Mouse (Mus musculus) liver, postnatal 0 days (tissue): Measurements from ENCODE around the gene Aspdh.

Experiments used
- CTCF ChIP-seq: sonication (generic); IDR thresholded peaks from 2 replicates; pipeline ENCODE4 v1.5.1; 2016; ENCODE audit warnings: antibody characterized with exemption, low read depth
- EP300 ChIP-seq: IDR thresholded peaks from 2 replicates; pipeline ENCODE4 v1.6.1; 2016; ENCODE audit warnings: antibody characterized with exemption, low read depth, mild to moderate bottlenecking

DNA sequence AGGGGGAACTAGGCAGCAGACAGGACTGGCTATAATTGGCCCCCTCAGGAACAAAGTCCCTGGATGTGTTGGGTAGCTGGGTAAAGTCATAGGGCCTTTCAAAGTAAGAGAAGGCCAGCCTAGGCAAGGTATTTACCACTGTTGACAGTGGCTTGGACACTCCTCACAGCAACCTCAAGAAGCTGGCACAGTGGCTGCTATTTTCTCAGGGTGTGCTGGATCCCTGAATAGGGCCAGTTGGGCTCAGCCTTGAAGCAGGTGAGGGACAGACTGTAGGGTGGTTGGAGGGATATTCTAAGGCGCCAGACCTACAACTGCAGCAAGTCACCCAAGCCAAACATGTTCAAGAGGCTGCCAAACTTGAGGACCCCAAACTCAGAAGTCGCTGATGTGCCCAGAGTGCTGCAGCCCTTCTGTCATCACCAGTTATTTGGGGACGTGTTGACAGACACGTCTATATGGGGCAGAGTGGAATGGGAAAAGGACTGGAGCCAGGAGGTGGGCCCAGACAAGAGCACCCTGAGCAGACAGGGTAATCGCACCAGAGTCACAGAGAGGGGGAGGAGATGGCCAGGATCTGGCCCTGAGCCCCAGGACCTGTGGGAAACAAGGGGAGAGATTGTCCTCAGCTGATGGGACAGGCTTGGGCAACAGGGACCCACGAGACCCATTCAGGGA lies 6.8 kb downstream of the Aspdh start:
- TF ChIP-seq CTCF (no peak), EP300 (no peak)
